Mouse (Mus musculus) cerebellum, postnatal 36 days (tissue): ENCODE results near the gene Atp1a3.
A peak's percentile ranks its signal among the peaks of the same experiment; 100 is the strongest.

Source experiments
- DNase-seq, 2 experiments: peaks; one replicate each; pipeline ENCODE4 v3.0.0; 2021 to 2022; ENCODE audit warnings: mixed read lengths in 2 of 2

Atp1a3 gene

DNA sequence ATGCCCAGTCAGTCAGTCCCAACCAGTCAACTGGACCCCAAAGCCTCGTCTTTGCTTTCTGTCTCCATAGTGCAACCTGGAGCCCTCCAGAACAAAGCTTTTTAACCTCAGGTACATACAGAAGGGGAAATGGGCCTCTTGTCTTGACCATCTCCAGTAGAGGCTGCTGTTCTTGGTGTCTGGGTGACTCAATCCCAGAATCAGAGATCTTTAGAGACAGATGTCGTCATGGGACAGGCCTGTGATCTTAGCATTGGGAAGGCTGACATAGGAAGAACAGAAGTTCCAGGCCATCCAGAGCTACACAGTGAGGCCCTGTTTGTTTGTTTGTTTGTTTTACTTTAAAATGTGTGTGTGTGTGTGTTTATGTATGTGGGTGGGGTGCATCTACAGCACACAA lies 41.5 kb downstream of the Atp1a3 start:
- DNase-seq, result no peak

DNA sequence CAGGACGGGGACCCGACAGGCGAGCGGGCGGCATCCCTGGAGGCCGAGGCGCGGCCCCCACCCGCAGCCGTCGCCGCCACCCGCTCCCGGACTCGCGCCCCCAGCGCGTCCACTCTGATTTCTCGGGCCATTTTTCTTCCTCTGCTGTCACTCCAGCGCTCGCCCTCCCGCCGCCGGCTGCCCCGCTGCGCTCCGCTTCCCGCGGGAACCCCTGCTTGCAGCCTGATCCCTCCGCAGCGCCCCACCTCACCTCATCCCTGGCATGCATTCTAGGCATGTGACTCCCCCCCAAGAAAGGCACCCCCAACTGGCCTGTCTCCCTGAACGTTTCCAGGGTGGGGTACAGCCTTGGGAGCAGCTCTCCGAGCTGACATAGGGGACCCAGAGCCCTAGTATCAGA lies 50.5 kb downstream of the Atp1a3 start:
- no peak for DNase-seq

DNA sequence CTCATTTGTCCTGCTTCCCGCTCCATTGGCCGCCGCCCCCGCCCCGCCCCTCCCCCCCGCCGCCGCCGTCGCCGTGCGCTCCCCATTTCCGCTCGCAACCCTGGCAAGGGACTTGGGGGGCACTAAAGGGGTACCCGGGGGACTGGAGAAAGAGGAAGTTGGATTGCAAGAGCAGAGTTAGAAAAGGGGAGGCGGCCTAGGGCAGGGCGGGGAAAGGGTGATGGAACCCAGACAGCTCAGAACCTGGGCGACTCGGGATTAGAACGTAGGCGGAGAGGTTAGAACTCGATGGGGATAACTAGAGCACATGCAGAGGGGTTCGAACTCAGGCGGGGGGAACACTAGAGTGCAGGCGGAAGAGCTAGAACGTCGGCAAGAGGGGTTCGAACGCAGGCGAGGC lies 51.3 kb downstream of the Atp1a3 start:
- DNase-seq, result no peak

- DNase-seq, result no peak
Measured at GRCm38 (mm10) chr7:24953966-24954365, 51.8 kb downstream of the Atp1a3 start.

DNA sequence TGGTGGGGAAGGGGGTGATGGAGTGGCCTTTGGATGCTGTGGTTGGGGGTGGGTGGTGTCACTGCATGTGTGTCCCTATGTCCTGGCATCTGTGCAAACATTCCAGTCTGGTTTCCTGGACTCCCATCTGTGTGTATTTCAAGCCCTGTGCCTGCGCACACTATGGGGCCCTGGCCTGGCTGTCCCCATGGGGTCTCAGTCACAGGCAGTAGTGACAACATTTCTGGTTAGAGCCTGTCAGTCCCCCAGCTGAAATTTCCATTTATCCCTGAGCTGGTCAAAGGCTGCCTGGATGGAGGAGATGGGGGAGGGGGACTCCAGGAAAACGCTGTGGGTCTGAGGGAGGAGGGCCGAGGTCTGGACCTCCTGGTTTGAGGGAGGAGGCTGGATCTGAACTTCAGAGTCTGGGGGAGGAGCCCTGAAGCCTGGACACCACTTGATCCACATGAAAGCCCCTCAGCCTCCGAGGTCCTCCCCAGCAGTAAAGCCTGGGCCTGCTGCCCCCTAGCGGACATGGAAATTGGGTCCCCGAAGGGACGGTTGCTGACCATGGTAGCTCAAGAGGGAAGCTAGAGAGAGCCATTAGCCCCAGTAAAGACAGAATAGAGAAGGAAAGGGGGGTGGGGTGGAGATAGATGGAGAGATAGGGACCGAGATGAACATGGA lies 55.7 kb downstream of the Atp1a3 start:
- peak; percentile 71 to 79 for DNase-seq

DNA sequence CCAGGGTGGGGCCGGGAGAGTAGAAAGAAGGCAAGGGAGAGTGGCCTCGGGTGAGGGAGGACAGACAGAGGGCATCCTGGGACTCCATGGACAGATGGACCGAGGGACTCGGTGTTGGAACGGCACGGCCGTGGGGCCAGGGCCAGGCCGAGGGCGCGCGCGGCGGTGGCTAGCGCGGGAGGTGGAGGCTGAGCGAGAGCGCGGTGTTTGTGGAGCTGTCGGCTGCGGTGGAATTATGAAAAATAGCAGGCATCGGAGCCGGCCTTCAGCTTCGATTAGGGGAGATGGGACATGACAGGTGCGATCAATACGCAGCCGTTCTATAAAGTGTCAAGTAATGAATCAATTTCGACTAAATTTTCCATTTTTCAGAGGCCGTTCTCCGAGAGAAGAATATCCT lies 57.0 kb downstream of the Atp1a3 start:
- no peak for DNase-seq

- no peak for DNase-seq
Measured at GRCm38 (mm10) chr7:24947316-24948048, 58.3 kb downstream of the Atp1a3 start.

GRCm38 (mm10) chr7:24944257-24944950 lies 61.4 kb downstream of the Atp1a3 start, which contains the start of gene Gm4881:
TSS of gene Gm4881 (minus strand) at chr7:24944494.
- DNase-seq, result no peak

DNA sequence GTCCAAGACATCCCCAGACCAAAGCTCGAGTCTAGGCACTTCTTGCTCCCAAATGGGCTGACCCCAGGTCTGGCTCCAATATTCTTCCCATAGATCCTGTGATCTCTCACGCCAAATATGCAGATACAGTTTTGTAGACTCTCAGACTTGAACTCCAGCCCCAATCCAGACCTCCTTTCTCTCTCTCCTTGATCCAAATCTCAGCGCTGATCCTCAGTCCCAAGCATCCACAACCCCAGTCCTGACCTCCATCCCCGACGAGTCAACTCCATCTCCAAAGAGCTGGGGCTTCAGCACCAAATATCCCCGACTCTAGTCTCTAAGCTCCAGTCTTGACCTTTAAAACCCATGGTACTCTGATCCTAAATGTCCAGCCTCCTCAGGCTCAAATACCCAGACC lies 62.1 kb downstream of the Atp1a3 start:
- no peak for DNase-seq

- no peak for DNase-seq
Measured at GRCm38 (mm10) chr7:24931651-24932050, 74.1 kb downstream of the Atp1a3 start.

GRCm38 (mm10) chr7:24930475-24930874 lies 75.3 kb downstream of the Atp1a3 start:
- no peak for DNase-seq
